Mouse (Mus musculus) limb, embryonic 11.5 days (tissue): ENCODE measurements at regions not wholly inside any gene's neighbourhood (a gene's known extent, or its start where the extent isn't known, plus 50 kb on each side); places are given as distances from the start of the nearest gene placed in this dataset.
A peak's percentile ranks its signal among the peaks of the same experiment; 100 is the strongest.

ENCODE experiments used
- ATAC-seq: fragments of 200-750 bp; cut with Nextera tagmentation; 2 replicates; pipeline ENCODE4 v1.8.0; 2017; ENCODE audit warnings: low read depth; ENCODE audit not compliant: insufficient number of reproducible peaks, low FRiP score, low TSS enrichment
- DNase-seq: peaks from one replicate; pipeline ENCODE4 v3.0.0-alpha.2; 2015; ENCODE audit warnings: low spot score
- H3K27ac ChIP-seq: fragments of 300-500 bp; sonication (generic); replicated peaks from 2 replicates; pipeline ENCODE4 v1.5.1; 2014; ENCODE audit warnings: low read depth, mild to moderate bottlenecking, low read length
- H3K27me3 ChIP-seq: fragments of 300-500 bp; sonication (generic); 2 replicates; pipeline ENCODE4 v1.6.1; 2014; ENCODE audit warnings: mild to moderate bottlenecking, low read length, mixed read lengths; ENCODE audit not compliant: control insufficient read depth, insufficient read depth
- H3K36me3 ChIP-seq: fragments of 300-500 bp; sonication (generic); 2 replicates; pipeline ENCODE4 v1.6.1; 2014; ENCODE audit warnings: mild to moderate bottlenecking, low read length, moderate library complexity, mixed read lengths; ENCODE audit not compliant: control insufficient read depth, insufficient read depth
- H3K4me1 ChIP-seq: fragments of 300-500 bp; sonication (generic); 2 replicates; pipeline ENCODE4 v1.6.1; 2014; ENCODE audit warnings: low read length, mixed read lengths; ENCODE audit not compliant: control insufficient read depth, insufficient read depth
- H3K4me2 ChIP-seq: fragments of 300-500 bp; sonication (generic); 2 replicates; pipeline ENCODE4 v1.6.1; 2014; ENCODE audit warnings: low read depth, mild to moderate bottlenecking, moderate library complexity; ENCODE audit not compliant: severe bottlenecking
- H3K4me3 ChIP-seq: fragments of 300-500 bp; sonication (generic); 2 replicates; pipeline ENCODE4 v1.5.1; 2014; ENCODE audit warnings: low read depth, low read length
- H3K9ac ChIP-seq: fragments of 300-500 bp; sonication (generic); 2 replicates; pipeline ENCODE4 v1.6.1; 2014; ENCODE audit warnings: mild to moderate bottlenecking, low read length
- H3K9me3 ChIP-seq: fragments of 300-500 bp; sonication (generic); 2 replicates; pipeline ENCODE4 v1.6.1; 2016; ENCODE audit warnings: low read length; ENCODE audit not compliant: control insufficient read depth
- WGBS: fragments of 180-500 bp; shearing (Covaris S2); extraction: QIAGEN DNeasy Blood & Tissue Kit; methylation state at CpG from one replicate; pipeline ENCODE4 v1.1.7; 2014; 5-methylcytosine and 5-hydroxymethylcytosine counted together

- no peaks in the 10 kb centered on the region; the same call in 1 of the 2 replicates for H3K9me3 ChIP-seq
- 0 out of 2 replicates have a peak overlapping the region, but pooled peaks have one; percentile 21 for H3K4me2 ChIP-seq
- no peak for ATAC-seq
- DNase-seq: no peak
- no peak overlapping the region for H3K4me3 ChIP-seq
- 37% methylated on average over 2 of the region's 3 CpGs for WGBS
- peak overlapping the region; percentile 27; the same call in 1 of the 2 replicates for H3K9ac ChIP-seq
- H3K36me3 ChIP-seq: no peaks in the 10 kb centered on the region
- no peaks in the 10 kb centered on the region for H3K27me3 ChIP-seq
- H3K4me1 ChIP-seq: peaks cover 19% of the 10 kb centered on the region
- peak overlapping the region; percentile 72 for H3K27ac ChIP-seq
These were observed 53.4 kb upstream of the Jun start for GRCm38 (mm10) chr4:95105424-95105823.

- no peaks in the 10 kb centered on the region for H3K27me3 ChIP-seq
- 0 out of 2 replicates have a peak overlapping the region, but pooled peaks have one; percentile 21 for H3K4me2 ChIP-seq
- no peaks in the 10 kb centered on the region; the same call in 1 of the 2 replicates for H3K9me3 ChIP-seq
- no peak overlapping the region for H3K4me3 ChIP-seq
- H3K36me3 ChIP-seq: no peaks in the 10 kb centered on the region
- ATAC-seq (peak; percentile 67; the same call in 1 of the 2 replicates), DNase-seq (peak; percentile 54)
- peaks cover 19% of the 10 kb centered on the region for H3K4me1 ChIP-seq
- H3K27ac ChIP-seq: peak overlapping the region; percentile 72
- WGBS: 48% methylated on average over 16 of the region's 16 CpGs
- H3K9ac ChIP-seq: no peak overlapping the region
These were observed 54.1 kb upstream of the Jun start for GRCm38 (mm10) chr4:95105926-95106622.

GRCm38 (mm10) chr4:95106881-95107665 lies 55.1 kb upstream of the Jun start:
- Histone ChIP-seq H3K27ac (no peak overlapping the region), H3K4me3 (no peak overlapping the region), H3K4me1 (peaks cover 19% of the 10 kb centered on the region), H3K36me3 (no peaks in the 10 kb centered on the region), H3K27me3 (no peaks in the 10 kb centered on the region), H3K4me2 (no peak overlapping the region), H3K9ac (no peak overlapping the region), H3K9me3 (no peaks in the 10 kb centered on the region; the same call in 1 of the 2 replicates)
- ATAC-seq (no peak), DNase-seq (no peak)
- WGBS: 71% methylated on average over 10 of the region's 10 CpGs

GRCm38 (mm10) chr4:95108811-95109210 lies 56.8 kb upstream of the Jun start:
- Histone ChIP-seq H3K27ac (no peak overlapping the region), H3K9me3 (no peaks in the 10 kb centered on the region), H3K36me3 (no peaks in the 10 kb centered on the region), H3K4me1 (peaks cover 19% of the 10 kb centered on the region), H3K9ac (no peak overlapping the region), H3K27me3 (no peaks in the 10 kb centered on the region), H3K4me3 (no peak overlapping the region), H3K4me2 (no peak overlapping the region)
- DNase-seq (no peak), ATAC-seq (no peak)
- WGBS: 79% methylated on average over 6 of the region's 6 CpGs

GRCm38 (mm10) chr4:95110828-95111227 lies 58.8 kb upstream of the Jun start:
- no peak overlapping the region for H3K9ac ChIP-seq
- H3K27ac ChIP-seq: no peak overlapping the region
- no peaks in the 10 kb centered on the region for H3K27me3 ChIP-seq
- H3K9me3 ChIP-seq: no peaks in the 10 kb centered on the region
- ATAC-seq (no peak), DNase-seq (no peak)
- WGBS: 92% methylated on average over 8 of the region's 8 CpGs
- no peak overlapping the region for H3K4me3 ChIP-seq
- no peaks in the 10 kb centered on the region for H3K36me3 ChIP-seq
- no peak overlapping the region for H3K4me2 ChIP-seq
- H3K4me1 ChIP-seq: peaks cover 15% of the 10 kb centered on the region

GRCm38 (mm10) chr4:95117158-95117681 lies 65.2 kb upstream of the Jun start:
- Histone ChIP-seq H3K36me3 (no peaks in the 10 kb centered on the region), H3K9ac (no peak overlapping the region), H3K27me3 (no peaks in the 10 kb centered on the region), H3K27ac (no peak overlapping the region), H3K4me1 (no peaks in the 10 kb centered on the region), H3K4me2 (no peak overlapping the region), H3K4me3 (no peak overlapping the region), H3K9me3 (no peaks in the 10 kb centered on the region)
- DNase-seq (no peak), ATAC-seq (no peak)
- WGBS: 70% methylated on average over 5 of the region's 5 CpGs

- Histone ChIP-seq H3K9ac (no peak overlapping the region), H3K27ac (no peak overlapping the region), H3K36me3 (no peaks in the 10 kb centered on the region), H3K4me1 (no peaks in the 10 kb centered on the region), H3K4me3 (no peak overlapping the region), H3K4me2 (no peak overlapping the region), H3K27me3 (no peaks in the 10 kb centered on the region), H3K9me3 (no peaks in the 10 kb centered on the region)
- 86% methylated on average over 1 of the region's 1 CpGs for WGBS
- DNase-seq (no peak), ATAC-seq (no peak)
These were observed 68.9 kb upstream of the Jun start for GRCm38 (mm10) chr4:95120876-95121275.

- Histone ChIP-seq H3K27ac (no peak overlapping the region), H3K4me1 (no peaks in the 10 kb centered on the region), H3K27me3 (no peaks in the 10 kb centered on the region), H3K9me3 (no peaks in the 10 kb centered on the region), H3K36me3 (no peaks in the 10 kb centered on the region), H3K4me2 (no peak overlapping the region), H3K9ac (no peak overlapping the region), H3K4me3 (no peak overlapping the region)
- 89% methylated on average over 1 of the region's 1 CpGs for WGBS
- DNase-seq (no peak), ATAC-seq (no peak)
These were observed 73.3 kb upstream of the Jun start for GRCm38 (mm10) chr4:95125346-95125745.
